Mouse (Mus musculus): ENCODE results near the gene Dgki.

DNA sequence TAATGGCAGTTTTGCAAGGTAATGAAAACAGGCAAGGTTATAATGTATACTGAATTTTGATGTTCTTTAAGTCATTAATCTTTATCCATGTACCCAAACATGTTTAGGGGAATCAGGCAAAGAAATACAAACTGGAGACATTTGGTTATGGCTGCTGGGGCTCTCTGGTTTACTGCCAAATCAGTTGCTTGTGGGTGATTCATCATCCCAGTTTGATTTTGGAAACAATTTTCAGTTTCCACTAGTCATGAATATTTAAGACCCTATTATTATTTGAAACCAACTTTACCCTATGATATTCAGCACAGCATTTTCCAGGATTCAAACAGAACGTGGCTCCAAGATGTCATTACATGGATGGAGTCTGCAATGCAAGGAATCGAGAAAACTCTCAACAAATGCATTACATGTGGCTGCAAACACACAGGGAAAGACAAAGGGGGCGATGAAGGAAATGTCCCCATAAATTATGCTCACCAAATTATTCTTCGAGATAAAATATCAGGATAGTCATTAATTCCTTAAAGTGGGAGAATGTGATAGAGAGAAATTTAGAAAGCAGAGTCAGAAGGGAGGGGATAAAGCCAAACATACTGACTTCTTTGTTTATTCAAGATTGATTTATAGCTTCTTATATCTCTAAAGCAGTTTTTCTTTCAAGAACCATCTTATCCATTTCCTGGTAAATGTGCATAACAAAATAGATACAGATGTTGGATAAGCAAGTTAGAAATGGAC lies 481.5 kb downstream of the Dgki start:
- TF ChIP-seq CTCF (IDR thresholded peaks at IDR 0.05; ENCODE audit: low read depth) (no peak), EP300 (IDR thresholded peaks at IDR 0.05; ENCODE audit: low read depth) (no peak)

All from liver, embryonic 14.5 days (tissue).